Mouse (Mus musculus): ENCODE results near the gene Dmbx1. TPM values are rescaled to one million over a fixed set of nuclear protein-coding genes. Genes with fewer than 3 reads are reported as not detected.

The Dmbx1 gene
- total and polyA plus RNA-seq, 3 experiments = 0.19 to 2.3 TPM; not detected in 1

DNA sequence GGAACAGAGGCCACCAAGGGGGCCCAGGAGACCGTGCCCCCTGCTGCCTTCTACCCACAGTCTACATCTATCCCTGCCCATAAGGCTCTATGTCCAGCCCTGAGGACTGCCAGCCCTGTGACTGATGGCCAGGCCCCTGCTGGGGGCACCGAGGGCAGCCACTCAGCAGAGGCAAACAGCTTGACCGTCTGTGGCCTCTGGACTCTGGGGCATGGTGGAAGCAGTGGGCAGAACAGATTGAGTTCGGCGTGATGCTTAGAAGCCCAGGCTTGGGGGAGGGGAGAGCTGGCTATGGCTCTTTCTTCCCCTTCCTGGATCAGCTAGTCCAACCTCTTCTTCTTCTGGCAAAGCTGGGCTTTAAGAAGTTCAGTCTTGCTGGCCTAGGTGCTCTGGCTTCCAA, 13.8 kb upstream of the Dmbx1 start:
- Histone ChIP-seq H3K27me3 (ENCODE audit: control insufficient read depth in 1 of 2, insufficient read depth in 2 of 2, low read length in 2 of 2) (peaks cover 0 to 1% of the 10 kb centered on the region in 2 experiments; a peak in 2 of 4 replicates), H3K27ac (ENCODE audit: control insufficient read depth, low read depth, low read length) (no peak overlapping the region), H3K4me3 (ENCODE audit: control insufficient read depth in 1 of 2, insufficient read depth in 1 of 2, low read depth in 2 of 2, low read length in 2 of 2) (no peak overlapping the region), H3K9ac (ENCODE audit: control insufficient read depth, low read depth, low read length, poor library complexity, severe bottlenecking) (no peak overlapping the region), H3K79me2 (ENCODE audit: control insufficient read depth, insufficient read depth, low read length, poor library complexity) (no peaks in the 10 kb centered on the region), H3K9me3 (replicated peaks; ENCODE audit: insufficient read depth, low read length) (no peaks in the 10 kb centered on the region), H3K36me3 (ENCODE audit: control insufficient read depth in 1 of 2, insufficient read depth in 2 of 2, low read length in 2 of 2) (no peaks in the 10 kb centered on the region), H3K4me1 (ENCODE audit: control insufficient read depth in 1 of 2, insufficient read depth in 2 of 2, low read length in 2 of 2) (no peaks in the 10 kb centered on the region)
- no peak for TF ChIP-seq ZC3H11A (IDR thresholded peaks at IDR 0.05; ENCODE audit: low read depth, low read length)
- TF ChIP-seq KAT2A (conservative IDR thresholded peaks at IDR 0.05; ENCODE audit: low read depth, low read length) = no peak
- no peak for TF ChIP-seq CTCF (IDR thresholded peaks at IDR 0.05 in 2 of 3, conservative IDR thresholded peaks at IDR 0.05 in 1 of 3; ENCODE audit: control insufficient read depth in 1 of 3, insufficient read depth in 1 of 3, low read depth in 2 of 3, low read length in 3 of 3, poor library complexity in 1 of 3, severe bottlenecking in 1 of 3)
- no peak for TF ChIP-seq MYB (IDR thresholded peaks at IDR 0.05; ENCODE audit: low read depth, low read length)
- TF ChIP-seq NRF1 (IDR thresholded peaks at IDR 0.05; ENCODE audit: insufficient read depth, low read depth, low read length, poor library complexity, severe bottlenecking) = no peak
- TF ChIP-seq CHD1 (IDR thresholded peaks at IDR 0.05; ENCODE audit: low read depth, low read length) = no peak
- TF ChIP-seq POLR2A (IDR thresholded peaks at IDR 0.05; ENCODE audit: control insufficient read depth in 1 of 2, insufficient read depth in 1 of 2, low read depth in 1 of 2, low read length in 2 of 2, poor library complexity in 1 of 2) = no peak
- TF ChIP-seq ZKSCAN1 (IDR thresholded peaks at IDR 0.05; ENCODE audit: low read depth, low read length) = no peak
- no peak for TF ChIP-seq UBTF (IDR thresholded peaks at IDR 0.05; ENCODE audit: borderline replicate concordance, insufficient read depth, low read depth, low read length)
- no peak for TF ChIP-seq MAFK (IDR thresholded peaks at IDR 0.05; ENCODE audit: borderline replicate concordance, low read depth, low read length)
- no peak for TF ChIP-seq USF2 (IDR thresholded peaks at IDR 0.05; ENCODE audit: borderline replicate concordance in 1 of 2, insufficient read depth in 1 of 2, low read depth in 1 of 2, low read length in 2 of 2)
- no peak for TF ChIP-seq JUND (IDR thresholded peaks at IDR 0.05; ENCODE audit: low read depth, low read length)
- TF ChIP-seq BHLHE40 (IDR thresholded peaks at IDR 0.05; ENCODE audit: borderline replicate concordance, low read depth, low read length) = no peak
- no peak for TF ChIP-seq SMC3 (IDR thresholded peaks at IDR 0.05; ENCODE audit: low read depth, low read length)
- TF ChIP-seq MAZ (IDR thresholded peaks at IDR 0.05; ENCODE audit: low read depth, low read length) = no peak
- no peak for TF ChIP-seq ELF1 (IDR thresholded peaks at IDR 0.05; ENCODE audit: low read depth, low read length)
- no peak for TF ChIP-seq MYC (IDR thresholded peaks at IDR 0.05; ENCODE audit: low read depth, low read length)
- DNase-seq (ENCODE audit: low read depth, low spot score) = no peak

DNA sequence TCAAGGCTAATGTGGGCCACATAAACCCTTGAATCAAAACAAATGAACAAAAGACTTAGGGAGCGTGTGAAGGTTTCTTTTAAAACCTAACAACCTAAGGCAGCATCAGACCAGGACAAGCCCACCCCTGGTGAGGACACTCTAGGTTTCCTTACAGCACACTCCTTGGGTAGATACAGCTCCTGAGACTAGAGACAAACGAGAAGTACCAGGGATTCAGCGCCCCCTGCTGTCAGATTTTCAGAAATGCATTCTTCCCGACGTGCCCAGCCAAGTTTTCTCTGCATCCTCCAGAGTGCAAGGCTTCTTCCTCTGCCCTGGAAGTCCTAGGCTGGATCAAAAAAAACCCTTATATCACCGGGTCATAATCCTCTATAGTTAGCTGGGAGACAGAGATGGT, 13.0 kb upstream of the Dmbx1 start:
- peak; percentile 70 for DNase-seq (ENCODE audit: low read depth, low spot score)
- H3K27ac ChIP-seq (ENCODE audit: control insufficient read depth, low read depth, low read length) = no peak overlapping the region
- H3K36me3 ChIP-seq (ENCODE audit: control insufficient read depth in 1 of 2, insufficient read depth in 2 of 2, low read length in 2 of 2) = no peaks in the 10 kb centered on the region
- H3K4me1 ChIP-seq (ENCODE audit: control insufficient read depth in 1 of 2, insufficient read depth in 2 of 2, low read length in 2 of 2) = no peaks in the 10 kb centered on the region
- peaks cover 0 to 1% of the 10 kb centered on the region in 2 experiments; a peak in 1 of 4 replicates for H3K27me3 ChIP-seq (ENCODE audit: control insufficient read depth in 1 of 2, insufficient read depth in 2 of 2, low read length in 2 of 2)
- no peaks in the 10 kb centered on the region for H3K79me2 ChIP-seq (ENCODE audit: control insufficient read depth, insufficient read depth, low read length, poor library complexity)
- no peaks in the 10 kb centered on the region for H3K9me3 ChIP-seq (replicated peaks; ENCODE audit: insufficient read depth, low read length)
- no peak overlapping the region for H3K4me3 ChIP-seq (ENCODE audit: control insufficient read depth in 1 of 2, insufficient read depth in 1 of 2, low read depth in 2 of 2, low read length in 2 of 2)
- no peak overlapping the region for H3K9ac ChIP-seq (ENCODE audit: control insufficient read depth, low read depth, low read length, poor library complexity, severe bottlenecking)
- TF ChIP-seq USF1 (IDR thresholded peaks at IDR 0.05; ENCODE audit: low read depth, low read length) = no peak
- TF ChIP-seq JUND (IDR thresholded peaks at IDR 0.05; ENCODE audit: low read depth, low read length) = no peak
- TF ChIP-seq POLR2A (IDR thresholded peaks at IDR 0.05; ENCODE audit: control insufficient read depth in 1 of 2, insufficient read depth in 1 of 2, low read depth in 1 of 2, low read length in 2 of 2, poor library complexity in 1 of 2) = no peak
- TF ChIP-seq UBTF (IDR thresholded peaks at IDR 0.05; ENCODE audit: borderline replicate concordance, insufficient read depth, low read depth, low read length) = no peak
- no peak for TF ChIP-seq E2F4 (IDR thresholded peaks at IDR 0.05; ENCODE audit: borderline replicate concordance, low read depth, low read length)
- no peak for TF ChIP-seq RCOR1 (IDR thresholded peaks at IDR 0.05; ENCODE audit: low read depth, low read length)
- TF ChIP-seq MAX (IDR thresholded peaks at IDR 0.05; ENCODE audit: low read length) = no peak
- TF ChIP-seq CTCF (IDR thresholded peaks at IDR 0.05 in 2 of 3, conservative IDR thresholded peaks at IDR 0.05 in 1 of 3; ENCODE audit: control insufficient read depth in 1 of 3, insufficient read depth in 1 of 3, low read depth in 2 of 3, low read length in 3 of 3, poor library complexity in 1 of 3, severe bottlenecking in 1 of 3) = peak; percentile 75 to 90 (median 76)
- TF ChIP-seq EP300 (IDR thresholded peaks at IDR 0.05; ENCODE audit: low read depth in 1 of 2, low read length in 2 of 2) = no peak
- no peak for TF ChIP-seq ELF1 (IDR thresholded peaks at IDR 0.05; ENCODE audit: low read depth, low read length)
- no peak for TF ChIP-seq ZMIZ1 (IDR thresholded peaks at IDR 0.05; ENCODE audit: low read depth, low read length)
- no peak for TF ChIP-seq TCF12 (IDR thresholded peaks at IDR 0.05; ENCODE audit: low read depth, low read length)
- TF ChIP-seq RAD21 (IDR thresholded peaks at IDR 0.05; ENCODE audit: low read depth, low read length) = peak; percentile 84
- no peak for TF ChIP-seq MAZ (IDR thresholded peaks at IDR 0.05; ENCODE audit: low read depth, low read length)
- TF ChIP-seq ZC3H11A (IDR thresholded peaks at IDR 0.05; ENCODE audit: low read depth, low read length) = peak; percentile 73
- TF ChIP-seq MYC (IDR thresholded peaks at IDR 0.05; ENCODE audit: low read depth, low read length) = no peak
- no peak for TF ChIP-seq POLR2AphosphoS2 (IDR thresholded peaks at IDR 0.05; ENCODE audit: low read length)
- no peak for TF ChIP-seq MYB (IDR thresholded peaks at IDR 0.05; ENCODE audit: low read depth, low read length)
- no peak for TF ChIP-seq KAT2A (conservative IDR thresholded peaks at IDR 0.05; ENCODE audit: low read depth, low read length)
- TF ChIP-seq ZKSCAN1 (IDR thresholded peaks at IDR 0.05; ENCODE audit: low read depth, low read length) = no peak
- TF ChIP-seq ETS1 (IDR thresholded peaks at IDR 0.05; ENCODE audit: low read depth, low read length) = no peak
- peak; percentile 93 for TF ChIP-seq SMC3 (IDR thresholded peaks at IDR 0.05; ENCODE audit: low read depth, low read length)
- no peak for TF ChIP-seq MAFK (IDR thresholded peaks at IDR 0.05; ENCODE audit: borderline replicate concordance, low read depth, low read length)
- no peak for TF ChIP-seq HCFC1 (IDR thresholded peaks at IDR 0.05; ENCODE audit: low read depth, low read length)
